Mouse (Mus musculus): ENCODE measurements around the gene Sox5. TPM values are rescaled to one million over a fixed set of nuclear protein-coding genes. Genes with fewer than 3 reads are reported as not detected.

Sox5 gene
- polyA plus RNA-seq, 1 experiment from 2014 or later = 49.3 TPM

DNA sequence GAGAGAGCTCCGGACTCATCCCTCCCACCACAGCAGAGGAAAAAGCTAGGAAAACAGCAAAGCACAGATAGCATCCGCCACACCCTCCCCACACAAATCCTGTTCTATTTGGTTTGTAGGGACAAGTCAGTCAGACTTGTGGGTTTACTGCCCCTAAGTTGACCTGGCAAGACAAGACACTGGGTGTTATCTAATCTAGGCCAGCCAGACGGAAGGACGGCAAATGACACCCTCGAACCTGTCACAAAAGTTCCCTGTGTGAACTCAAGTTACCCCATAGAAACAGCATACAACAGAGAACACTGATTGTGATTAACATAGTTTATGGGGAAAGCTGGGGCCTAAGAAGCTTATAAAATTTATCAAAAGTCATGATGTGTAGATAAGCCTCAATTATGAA, 76.8 kb downstream of the Sox5 start:
- no peak overlapping the region for H3K4me3 ChIP-seq
- ATAC-seq (replicated peaks) = no peak
- H3K27ac ChIP-seq = no peak overlapping the region
- no peaks in the 10 kb centered on the region for H3K4me1 ChIP-seq
- no peaks in the 10 kb centered on the region for H3K27me3 ChIP-seq (replicated peaks)
- H3K4me2 ChIP-seq = no peak overlapping the region
- no peaks in the 10 kb centered on the region for H3K36me3 ChIP-seq (replicated peaks)
- WGBS = 92% methylated on average over 5 of the region's 5 CpGs
- H3K9me3 ChIP-seq = no peaks in the 10 kb centered on the region
- H3K9ac ChIP-seq = no peak overlapping the region

DNA sequence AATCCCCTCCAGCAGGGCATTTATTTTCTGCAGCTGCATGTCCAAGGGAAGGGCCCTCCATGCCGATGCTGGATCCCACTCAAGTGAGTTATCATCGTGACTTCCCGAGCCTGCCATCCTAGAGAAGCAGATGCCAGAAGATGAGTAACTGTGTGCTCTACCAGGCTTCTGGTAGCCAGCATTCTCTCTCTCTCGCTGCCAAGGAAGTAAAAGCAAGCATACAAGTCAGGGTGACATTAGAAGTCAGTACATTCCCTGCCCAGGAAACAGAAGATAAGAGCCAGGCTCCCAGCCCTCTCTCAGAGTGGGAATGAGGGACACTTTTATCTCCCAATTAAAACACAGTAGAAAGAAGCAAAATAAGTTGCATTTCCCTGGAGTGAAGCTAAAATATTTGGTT, 86.1 kb downstream of the Sox5 start:
- Histone ChIP-seq H3K4me3 (no peak overlapping the region), H3K9me3 (no peaks in the 10 kb centered on the region), H3K4me2 (no peak overlapping the region), H3K4me1 (no peaks in the 10 kb centered on the region), H3K9ac (no peak overlapping the region), H3K36me3 (replicated peaks) (no peaks in the 10 kb centered on the region), H3K27ac (no peak overlapping the region), H3K27me3 (replicated peaks) (no peaks in the 10 kb centered on the region)
- WGBS = 83% methylated on average over 4 of the region's 4 CpGs
- no peak for ATAC-seq (replicated peaks)

DNA sequence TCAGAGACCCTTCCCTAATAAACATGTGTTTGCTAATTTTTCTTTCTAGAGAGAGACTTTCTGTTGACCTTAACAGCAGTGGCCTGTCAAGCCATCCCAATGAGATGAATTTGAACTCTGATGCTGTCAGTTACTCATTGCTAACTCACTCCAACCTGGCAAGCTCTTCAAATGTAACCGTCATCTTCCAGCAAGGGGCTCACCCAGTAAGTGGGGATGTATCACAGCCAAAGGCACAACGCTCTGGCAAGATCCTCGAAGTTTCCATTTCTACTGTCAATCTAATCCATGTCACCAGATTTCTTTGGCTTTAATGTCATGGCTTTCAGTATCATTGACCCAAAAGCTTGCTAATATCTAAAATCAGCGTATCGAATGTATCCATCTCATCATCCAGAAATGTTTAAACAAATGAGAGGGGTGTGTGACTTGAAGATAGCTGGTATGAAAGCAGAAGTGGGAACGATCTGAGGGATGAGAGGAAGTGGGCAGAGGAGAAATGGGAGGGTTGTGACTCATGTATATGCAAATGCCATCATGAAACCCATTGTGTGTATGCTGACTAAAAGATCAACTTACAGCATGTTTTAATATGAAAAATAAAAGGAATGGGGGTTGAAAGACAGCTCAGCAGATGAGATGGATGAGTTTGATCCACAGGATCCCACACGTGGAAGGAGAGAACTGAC, 88.4 kb downstream of the Sox5 start:
- H3K27ac ChIP-seq = no peak overlapping the region
- H3K9ac ChIP-seq = no peak overlapping the region
- WGBS = 89% methylated on average over 7 of the region's 7 CpGs
- no peak overlapping the region for H3K4me2 ChIP-seq
- no peaks in the 10 kb centered on the region for H3K9me3 ChIP-seq
- no peaks in the 10 kb centered on the region for H3K27me3 ChIP-seq (replicated peaks)
- no peaks in the 10 kb centered on the region for H3K4me1 ChIP-seq
- H3K4me3 ChIP-seq = no peak overlapping the region
- no peaks in the 10 kb centered on the region for H3K36me3 ChIP-seq (replicated peaks)
- no peak for ATAC-seq (replicated peaks)

DNA sequence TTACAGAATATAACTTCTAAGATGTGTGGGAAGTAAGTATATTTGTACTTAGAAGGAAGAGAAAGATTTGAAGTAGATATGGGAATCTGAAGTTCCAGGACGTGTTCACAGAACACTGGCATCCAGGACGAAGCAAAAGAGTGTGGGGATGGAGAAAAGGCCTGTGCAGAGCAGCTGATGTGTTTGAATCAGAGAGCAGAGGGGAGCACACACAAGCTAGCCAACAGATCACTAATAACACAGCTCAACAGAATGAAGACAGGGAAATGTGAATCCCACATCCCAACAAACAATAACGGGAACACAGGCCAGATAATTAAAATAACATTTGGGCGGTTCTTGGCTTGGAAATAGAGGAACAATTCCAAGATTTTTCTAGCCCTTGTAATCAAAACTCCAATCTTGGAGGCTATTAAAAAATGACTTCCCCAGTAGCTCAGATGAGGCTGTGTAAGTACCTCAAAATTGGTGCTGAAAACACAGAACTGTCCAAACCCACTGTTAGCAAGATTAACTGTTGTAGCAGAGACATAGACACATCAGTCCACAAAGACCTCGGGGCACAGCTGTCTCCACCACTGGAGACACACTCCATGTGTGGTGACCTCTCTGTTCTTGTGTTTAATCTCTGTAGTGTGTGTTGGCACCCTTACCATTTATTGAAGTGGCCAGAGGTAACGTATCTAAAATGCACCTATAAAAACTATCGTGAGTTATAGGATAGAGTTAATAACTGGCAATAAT, 90.3 kb downstream of the Sox5 start:
- H3K27me3 ChIP-seq (replicated peaks) = no peaks in the 10 kb centered on the region
- no peak overlapping the region for H3K27ac ChIP-seq
- H3K9me3 ChIP-seq = no peaks in the 10 kb centered on the region
- H3K9ac ChIP-seq = no peak overlapping the region
- no peak overlapping the region for H3K4me3 ChIP-seq
- H3K4me1 ChIP-seq = no peaks in the 10 kb centered on the region
- no peaks in the 10 kb centered on the region for H3K36me3 ChIP-seq (replicated peaks)
- 84% methylated on average over 7 of the region's 7 CpGs for WGBS
- no peak for ATAC-seq (replicated peaks)
- H3K4me2 ChIP-seq = no peak overlapping the region

DNA sequence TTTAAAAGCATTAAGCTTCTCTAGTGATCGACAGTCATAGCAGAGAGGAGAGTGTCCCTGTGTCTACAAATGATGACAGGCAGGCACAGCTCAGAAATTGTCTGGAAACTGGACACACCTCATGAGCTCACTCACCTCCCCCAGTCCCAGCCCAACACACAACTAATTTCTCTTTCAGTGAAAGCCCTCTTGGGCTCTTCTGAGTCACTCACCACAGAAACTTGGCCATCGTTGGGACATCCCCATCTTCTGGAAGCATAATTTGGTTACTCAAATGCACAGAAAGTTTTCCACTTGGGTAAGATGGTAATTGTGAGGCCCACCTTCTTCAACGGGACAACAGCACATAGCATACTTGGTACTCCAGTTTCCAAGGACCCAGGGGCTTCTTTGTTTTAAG, 92.7 kb downstream of the Sox5 start:
- H3K27me3 ChIP-seq (replicated peaks) = no peaks in the 10 kb centered on the region
- no peak overlapping the region for H3K4me3 ChIP-seq
- no peaks in the 10 kb centered on the region for H3K9me3 ChIP-seq
- 91% methylated on average over 3 of the region's 3 CpGs for WGBS
- no peak overlapping the region for H3K9ac ChIP-seq
- H3K4me1 ChIP-seq = no peaks in the 10 kb centered on the region
- H3K36me3 ChIP-seq (replicated peaks) = no peaks in the 10 kb centered on the region
- H3K27ac ChIP-seq = no peak overlapping the region
- H3K4me2 ChIP-seq = no peak overlapping the region
- no peak for ATAC-seq (replicated peaks)

DNA sequence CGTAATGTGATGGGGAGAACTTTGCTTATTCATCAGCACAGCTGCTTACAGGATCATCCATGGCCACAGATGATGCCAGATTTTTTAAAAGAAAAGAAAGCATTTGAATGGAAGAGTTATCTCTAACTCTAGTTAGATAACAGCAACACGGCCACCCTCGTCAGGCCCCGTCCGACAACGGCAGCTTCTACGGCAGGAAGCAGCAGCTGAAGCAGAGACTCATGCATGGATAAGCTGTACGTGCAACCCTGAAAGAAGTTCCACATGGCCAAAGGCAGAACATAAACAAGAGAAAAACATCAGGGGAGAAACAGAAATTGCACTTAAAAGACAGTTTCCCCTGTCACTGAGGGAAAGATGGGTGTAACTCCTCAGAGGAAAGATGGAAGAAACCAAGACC, 94.1 kb downstream of the Sox5 start:
- Histone ChIP-seq H3K9me3 (no peaks in the 10 kb centered on the region), H3K4me3 (no peak overlapping the region), H3K9ac (no peak overlapping the region), H3K4me1 (no peaks in the 10 kb centered on the region), H3K27me3 (replicated peaks) (no peaks in the 10 kb centered on the region), H3K36me3 (replicated peaks) (no peaks in the 10 kb centered on the region), H3K27ac (no peak overlapping the region), H3K4me2 (no peak overlapping the region)
- WGBS = 83% methylated on average over 8 of the region's 8 CpGs
- no peak for ATAC-seq (replicated peaks)

DNA sequence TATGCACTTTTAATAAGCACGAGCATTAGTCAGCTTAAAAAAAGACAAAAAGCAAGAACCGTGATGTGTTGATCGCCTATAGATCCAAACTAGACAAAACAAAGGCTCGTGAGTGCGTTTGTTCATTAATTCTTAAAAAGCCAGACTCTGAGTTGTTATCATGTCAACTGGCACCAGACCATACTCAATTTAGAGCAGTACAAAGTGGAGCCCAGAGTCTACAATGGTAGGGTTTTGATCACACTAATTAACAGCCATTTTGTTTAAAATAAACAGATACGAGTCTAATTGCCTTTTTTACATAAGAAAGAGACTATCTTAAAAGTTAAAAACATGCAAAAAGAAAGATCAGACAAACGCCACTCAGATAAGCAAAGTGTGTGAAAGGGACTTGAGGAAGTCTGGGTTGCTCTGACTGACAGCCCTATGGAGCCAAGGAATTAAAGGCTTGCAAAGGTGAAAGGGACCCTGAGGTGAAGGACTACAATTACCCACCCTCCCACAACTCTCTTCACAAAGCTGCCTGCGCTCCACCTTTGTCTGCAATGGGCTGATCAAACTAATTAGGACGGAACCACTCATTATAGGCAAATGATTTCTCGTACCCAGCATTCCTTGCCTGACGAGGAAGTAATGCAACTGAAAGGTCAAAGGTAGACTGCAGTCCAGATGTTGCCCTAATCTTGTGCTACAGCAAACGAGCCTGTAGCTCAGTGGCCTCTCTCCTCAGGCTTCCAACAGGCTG, 100.6 kb downstream of the Sox5 start:
- H3K27ac ChIP-seq = no peak overlapping the region
- 56% methylated on average over 12 of the region's 12 CpGs for WGBS
- no peak overlapping the region for H3K9ac ChIP-seq
- no peaks in the 10 kb centered on the region for H3K27me3 ChIP-seq (replicated peaks)
- no peak overlapping the region for H3K4me2 ChIP-seq
- no peaks in the 10 kb centered on the region for H3K9me3 ChIP-seq
- ATAC-seq (replicated peaks) = no peak
- H3K4me1 ChIP-seq = no peaks in the 10 kb centered on the region
- H3K4me3 ChIP-seq = no peak overlapping the region
- H3K36me3 ChIP-seq (replicated peaks) = no peaks in the 10 kb centered on the region

DNA sequence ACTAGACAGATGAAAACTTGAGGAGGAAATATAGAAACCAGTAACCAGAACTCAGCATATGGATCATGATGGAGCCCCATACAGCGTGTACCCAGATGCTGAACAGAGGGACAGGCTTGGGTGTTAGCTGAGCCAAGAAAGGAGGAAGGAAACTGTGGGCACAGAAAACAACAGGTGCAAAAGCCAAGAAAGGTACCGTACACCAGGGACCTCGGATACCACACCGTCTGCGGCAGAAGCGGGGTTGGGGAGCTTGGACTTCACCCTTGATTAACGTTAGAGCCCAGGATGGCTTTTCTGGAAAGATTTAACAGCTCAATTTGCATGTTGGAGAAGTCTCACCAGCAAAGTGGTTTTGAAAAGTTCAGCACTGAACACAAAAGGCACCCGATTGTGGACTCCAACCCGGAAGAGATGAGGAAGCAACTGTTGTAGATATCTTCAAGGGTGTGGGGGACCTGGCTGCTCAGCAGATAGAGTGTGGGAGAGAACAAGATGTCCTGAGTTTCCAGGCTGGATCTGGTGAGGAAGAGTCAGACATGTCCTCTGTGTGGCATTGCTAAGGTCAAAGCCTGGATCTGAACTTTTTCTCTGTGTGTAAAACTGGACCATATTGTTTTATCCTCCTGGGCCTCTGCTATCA, 104.2 kb downstream of the Sox5 start:
- Histone ChIP-seq H3K9ac (no peak overlapping the region), H3K27me3 (replicated peaks) (no peaks in the 10 kb centered on the region), H3K9me3 (no peaks in the 10 kb centered on the region), H3K27ac (no peak overlapping the region), H3K4me3 (no peak overlapping the region), H3K4me2 (no peak overlapping the region), H3K4me1 (no peaks in the 10 kb centered on the region), H3K36me3 (replicated peaks) (no peaks in the 10 kb centered on the region)
- ATAC-seq (replicated peaks) = no peak
- 95% methylated on average over 9 of the region's 9 CpGs for WGBS

DNA sequence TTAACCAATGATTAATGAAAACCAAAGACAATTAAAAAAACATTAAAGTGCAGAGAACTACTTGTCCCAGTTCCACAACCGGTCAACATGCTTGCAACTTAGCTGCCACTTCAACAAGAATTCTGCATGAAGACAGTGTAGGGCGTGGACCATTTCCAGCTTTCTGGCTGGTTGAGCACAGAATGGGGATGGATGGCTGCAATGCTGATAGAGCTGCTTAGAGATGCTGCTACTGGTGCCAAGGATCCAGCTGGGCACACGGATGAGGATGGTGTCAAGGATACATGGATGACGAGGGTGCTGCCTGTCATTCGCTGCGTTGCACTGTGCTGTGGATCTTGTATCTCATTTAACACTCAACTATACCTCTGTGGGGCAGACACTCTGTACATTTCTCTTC, 106.7 kb downstream of the Sox5 start:
- WGBS = 92% methylated on average over 6 of the region's 6 CpGs
- ATAC-seq (replicated peaks) = no peak

DNA sequence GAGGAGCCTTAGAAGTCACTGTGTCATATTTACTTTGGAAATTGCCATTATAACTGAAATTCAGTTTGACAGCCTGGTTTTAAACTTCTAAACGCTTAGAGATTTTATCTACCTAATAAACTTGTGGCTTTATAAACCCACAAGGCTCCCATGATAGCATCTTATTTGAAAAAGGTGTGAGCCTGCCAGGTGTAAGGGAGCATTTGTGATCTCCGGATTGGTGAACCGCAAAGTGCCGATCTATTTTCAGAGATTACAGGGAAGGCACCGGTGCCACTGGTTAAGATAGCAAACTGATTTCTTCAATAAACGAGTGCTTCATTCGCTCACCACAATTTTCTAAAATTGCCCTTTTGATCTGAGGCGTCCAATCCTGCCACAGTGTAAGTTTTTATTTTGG, 107.9 kb downstream of the Sox5 start:
- Histone ChIP-seq H3K27me3 (replicated peaks) (no peaks in the 10 kb centered on the region), H3K36me3 (replicated peaks) (no peaks in the 10 kb centered on the region), H3K4me2 (no peak overlapping the region), H3K27ac (no peak overlapping the region), H3K4me3 (no peak overlapping the region), H3K9me3 (no peaks in the 10 kb centered on the region), H3K4me1 (no peaks in the 10 kb centered on the region), H3K9ac (no peak overlapping the region)
- WGBS = 83% methylated on average over 8 of the region's 8 CpGs
- ATAC-seq (replicated peaks) = no peak

More for the DNA sequence above, 106.7 kb downstream of the Sox5 start:
- H3K27ac ChIP-seq = no peak overlapping the region
- H3K4me2 ChIP-seq = no peak overlapping the region
- H3K4me3 ChIP-seq = no peak overlapping the region
- no peaks in the 10 kb centered on the region for H3K36me3 ChIP-seq (replicated peaks)
- no peaks in the 10 kb centered on the region for H3K27me3 ChIP-seq (replicated peaks)
- no peak overlapping the region for H3K9ac ChIP-seq
- no peaks in the 10 kb centered on the region for H3K9me3 ChIP-seq
- H3K4me1 ChIP-seq = no peaks in the 10 kb centered on the region

DNA sequence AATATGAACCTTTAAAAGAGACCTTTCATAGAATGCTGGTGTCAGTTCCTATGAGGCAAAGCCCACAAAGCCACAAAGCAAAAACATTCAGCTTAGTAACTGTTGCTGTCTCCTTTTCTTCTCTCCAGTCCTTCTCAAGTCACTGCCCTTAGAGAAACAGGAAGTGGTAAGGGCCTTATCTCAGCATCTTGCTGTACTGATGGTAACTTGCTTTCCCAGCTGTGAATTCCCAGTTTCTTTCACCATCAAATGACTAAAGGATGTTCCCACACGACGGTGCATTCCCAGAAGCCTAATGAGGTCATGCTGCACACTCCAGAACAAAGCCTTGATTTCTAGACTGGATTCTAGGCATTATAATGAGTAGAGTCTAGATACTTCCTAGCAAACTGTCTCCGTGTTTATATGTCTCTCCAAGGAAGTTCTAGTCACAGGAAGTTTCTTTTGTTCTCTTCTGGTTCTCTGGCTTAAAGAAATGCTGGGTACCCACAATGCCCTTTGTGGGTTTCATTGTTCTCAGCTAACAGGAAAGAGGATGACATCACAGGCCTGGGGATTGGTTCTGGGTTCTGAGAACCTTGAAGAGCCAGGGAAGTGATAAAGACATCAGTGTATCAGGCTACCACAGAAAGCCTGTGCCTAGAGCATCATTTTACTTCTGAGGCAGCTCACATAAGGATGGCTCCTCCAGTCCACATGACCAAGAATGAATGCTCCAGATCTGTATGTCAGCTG, 111.2 kb downstream of the Sox5 start:
- no peak overlapping the region for H3K4me2 ChIP-seq
- 45% methylated on average over 3 of the region's 3 CpGs for WGBS
- no peak overlapping the region for H3K9ac ChIP-seq
- no peaks in the 10 kb centered on the region for H3K36me3 ChIP-seq (replicated peaks)
- no peak for ATAC-seq (replicated peaks)
- no peaks in the 10 kb centered on the region for H3K9me3 ChIP-seq
- no peak overlapping the region for H3K27ac ChIP-seq
- H3K4me3 ChIP-seq = no peak overlapping the region
- no peaks in the 10 kb centered on the region for H3K4me1 ChIP-seq
- no peaks in the 10 kb centered on the region for H3K27me3 ChIP-seq (replicated peaks)

DNA sequence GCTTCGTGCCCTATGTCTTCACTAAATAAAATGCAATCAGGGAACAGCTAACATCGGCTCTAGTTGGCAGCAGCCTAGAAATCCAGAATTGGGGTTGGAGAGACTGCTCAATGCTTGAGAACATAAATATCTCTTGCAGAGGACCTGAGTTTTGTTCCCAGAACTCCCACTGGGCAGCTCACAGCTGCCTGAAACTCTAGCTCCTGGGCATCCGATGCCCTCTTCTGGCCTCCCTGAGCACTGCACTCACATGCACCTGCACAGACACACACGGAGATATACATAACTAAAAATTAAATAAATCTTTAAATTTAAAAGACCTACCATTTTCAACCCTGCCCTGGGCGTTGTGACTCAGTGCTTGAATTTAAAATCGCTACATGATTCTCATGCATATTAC, 115.2 kb downstream of the Sox5 start:
- 91% methylated on average over 6 of the region's 6 CpGs for WGBS
- no peak overlapping the region for H3K4me3 ChIP-seq
- H3K9ac ChIP-seq = no peak overlapping the region
- H3K4me1 ChIP-seq = no peaks in the 10 kb centered on the region
- no peaks in the 10 kb centered on the region for H3K36me3 ChIP-seq (replicated peaks)
- no peaks in the 10 kb centered on the region for H3K9me3 ChIP-seq
- no peak overlapping the region for H3K4me2 ChIP-seq
- no peak for ATAC-seq (replicated peaks)
- H3K27me3 ChIP-seq (replicated peaks) = no peaks in the 10 kb centered on the region
- H3K27ac ChIP-seq = no peak overlapping the region
